Mouse (Mus musculus): ENCODE results near the gene Thap7.
A peak's percentile ranks its signal among the peaks of the same experiment; 100 is the strongest.
"Not testable (repeated sequence)": the region's sequence is repeated elsewhere in the genome, so short reads cannot be mapped to it uniquely, and the experiment has no call there.

Thap7 gene

DNA sequence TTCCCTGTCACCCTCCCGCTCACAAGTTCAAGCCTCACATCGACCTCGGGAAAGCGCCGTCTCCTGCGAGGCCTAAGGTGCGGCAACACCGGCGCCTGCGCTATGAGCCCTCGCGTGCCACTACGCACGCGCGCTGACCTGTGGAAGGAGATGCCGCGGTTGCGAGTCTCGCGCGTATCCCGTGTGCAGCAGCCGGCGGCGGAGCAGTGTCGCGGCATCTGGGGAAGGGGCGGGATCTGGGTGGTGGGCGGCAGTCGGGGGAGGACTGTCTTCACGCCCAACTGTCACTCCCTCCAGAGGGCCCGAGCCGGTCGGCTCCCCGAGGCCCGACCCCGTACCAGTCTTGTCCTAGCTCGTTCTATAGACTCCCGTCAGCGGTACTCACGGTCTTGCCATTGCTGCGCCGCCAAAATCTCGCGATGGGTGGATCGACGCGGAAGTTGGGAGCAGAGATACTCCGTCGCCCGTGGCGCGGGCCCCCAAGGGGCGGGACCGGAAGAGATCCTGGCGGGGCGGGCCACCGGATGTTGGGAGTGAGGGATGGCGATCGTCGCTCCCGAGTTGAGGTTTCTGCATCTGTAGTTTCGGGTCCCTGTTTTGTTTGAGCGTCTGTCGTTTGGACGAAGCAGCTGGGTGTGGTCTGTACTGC lies at the start of gene Thap7:
Thap7 (minus strand) TSS at position 497 of the 649 bp plus-strand sequence.
- DNase-seq = peak; percentile 96

DNA sequence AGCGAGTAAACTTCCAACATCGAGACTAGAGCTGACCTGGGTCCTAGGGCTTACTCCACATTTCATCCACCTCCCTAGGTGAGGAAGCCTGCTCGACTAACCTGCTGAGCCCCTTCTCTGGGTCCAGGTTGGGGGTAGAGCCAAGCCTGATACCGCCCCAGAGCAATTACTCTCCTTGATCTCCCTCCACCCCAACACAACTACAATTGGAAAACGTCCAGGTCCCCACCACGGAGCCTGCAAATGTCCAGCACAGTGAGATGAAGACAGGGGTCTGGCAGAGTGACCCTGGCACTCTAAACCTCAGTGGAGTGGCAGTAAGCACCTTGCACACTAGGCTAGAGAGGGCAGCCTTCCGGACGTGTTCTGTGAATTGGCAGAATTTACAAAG lies 45.9 kb upstream of the Thap7 start:
- no peak for DNase-seq

DNA sequence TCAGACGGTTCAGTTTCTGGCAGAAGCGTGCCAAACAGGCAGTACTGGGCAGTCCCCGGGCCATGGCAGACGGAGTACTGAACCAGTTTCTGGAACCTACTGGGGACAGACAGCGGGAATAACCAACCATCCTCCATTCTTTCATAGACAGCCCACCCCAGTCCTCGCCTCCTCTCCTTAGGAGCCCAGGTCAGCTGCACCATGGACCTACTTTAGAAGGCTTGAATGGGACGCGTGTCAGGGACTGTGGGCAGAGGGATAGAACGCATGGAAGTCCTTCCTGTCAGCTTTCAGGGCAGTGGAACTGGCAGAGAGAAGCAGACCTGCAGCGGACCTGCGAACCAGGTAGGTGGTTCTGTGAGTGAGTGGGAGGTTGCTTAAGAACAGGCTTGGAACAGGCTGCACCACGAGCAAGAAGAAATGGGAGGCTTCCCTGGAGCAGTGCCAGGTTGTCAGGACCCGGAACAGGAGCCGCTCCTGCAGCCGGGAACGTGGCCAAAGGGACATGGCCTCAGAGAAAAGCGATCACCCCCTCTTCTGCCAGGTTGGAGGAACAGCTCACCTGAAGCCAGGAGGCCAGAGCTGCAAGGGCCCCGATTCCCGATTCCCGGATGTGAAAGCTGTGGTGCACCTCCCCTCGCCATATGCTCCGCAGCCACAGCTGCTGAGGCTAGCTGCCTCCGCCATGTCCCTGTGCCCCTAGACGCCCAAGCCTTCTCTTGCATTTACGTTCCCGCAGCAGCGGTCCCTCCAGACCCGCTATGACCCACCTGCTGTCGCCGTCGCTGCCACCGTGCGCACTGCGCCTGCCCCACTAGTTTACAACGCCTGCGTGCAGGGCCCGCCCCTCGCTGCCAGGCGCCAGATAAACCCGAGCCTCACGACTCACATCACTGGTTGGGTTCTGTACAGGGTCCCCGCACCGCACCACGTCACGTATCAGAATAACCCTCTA lies 45.2 kb upstream of the Thap7 start:
- DNase-seq = peak; percentile 77

DNA sequence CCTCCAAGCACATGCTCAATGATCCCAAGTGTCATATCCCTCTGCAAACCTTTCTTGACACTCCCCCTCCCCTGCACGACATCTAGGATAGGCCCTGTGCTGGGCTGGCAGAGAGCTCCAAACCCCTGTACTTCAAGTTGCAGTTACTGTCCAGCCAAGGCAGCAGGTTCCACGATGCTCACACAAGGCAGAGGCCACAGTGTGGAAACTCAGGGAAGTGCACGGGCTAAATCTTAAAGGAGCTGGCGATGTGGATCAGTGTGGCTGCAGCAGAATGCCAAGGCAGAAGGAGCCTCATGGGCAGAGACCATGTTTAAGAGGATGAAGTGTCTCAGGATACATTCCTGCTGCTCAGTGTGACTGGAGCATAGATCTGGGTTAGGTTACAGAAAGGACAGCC lies 35.2 kb upstream of the Thap7 start:
- no peak for DNase-seq

DNA sequence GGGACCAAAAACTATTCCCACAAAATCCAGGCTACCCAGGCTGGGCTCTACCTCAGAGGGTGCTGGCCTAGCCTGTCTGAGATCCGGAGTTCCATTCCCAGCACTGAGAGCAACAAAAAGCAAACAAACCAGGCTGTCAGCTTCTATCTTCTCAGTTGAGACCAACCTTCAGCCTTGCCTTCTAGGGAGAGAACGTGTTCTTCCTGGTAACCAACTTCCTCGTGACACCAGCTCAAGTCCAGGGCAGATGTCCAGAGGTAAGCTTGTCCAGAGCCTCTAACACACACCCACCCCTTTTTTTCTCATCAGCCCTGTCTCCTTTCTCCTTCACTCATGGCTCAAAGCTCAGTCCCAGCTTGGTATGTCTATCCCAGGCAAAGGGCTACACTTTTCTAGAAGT lies 33.8 kb upstream of the Thap7 start:
- no peak for DNase-seq

DNA sequence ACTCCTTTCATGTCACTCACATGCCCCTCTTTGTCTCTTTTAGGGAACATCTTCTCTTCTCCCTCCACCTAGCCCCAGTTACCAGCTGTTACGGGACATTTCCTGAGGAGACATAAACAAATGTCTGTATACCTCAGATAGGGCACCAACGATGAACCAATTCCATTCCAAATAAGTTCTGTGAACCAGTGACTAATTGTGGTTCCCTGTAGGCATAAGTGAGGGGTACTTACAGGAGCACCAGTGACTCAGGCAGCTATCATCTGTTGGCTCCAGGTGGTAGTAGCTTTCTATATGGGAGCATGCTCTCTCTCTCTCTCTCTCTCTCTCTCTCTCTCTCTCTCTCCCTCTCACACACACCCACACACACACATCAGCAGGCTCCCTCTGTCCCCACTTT lies 33.3 kb upstream of the Thap7 start:
- no peak for DNase-seq

DNA sequence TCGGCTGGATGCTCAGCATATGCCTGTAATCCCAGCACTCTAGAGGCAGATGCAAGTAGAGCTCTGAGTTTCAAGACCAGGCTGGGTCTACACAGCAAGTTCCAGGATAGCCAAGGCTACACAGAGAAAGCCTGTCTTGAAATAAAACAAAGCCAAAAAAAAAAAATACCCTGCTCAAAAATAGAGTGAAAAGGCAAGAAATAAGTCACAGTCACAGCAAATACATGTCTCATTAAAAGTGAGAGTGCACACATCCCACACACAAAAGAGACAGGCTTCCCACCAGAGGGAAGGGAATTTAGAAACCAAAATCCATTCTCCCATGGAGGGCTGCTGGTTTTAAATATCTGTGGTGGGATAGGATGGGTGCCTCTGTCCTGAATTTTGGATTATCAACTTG lies 32.6 kb upstream of the Thap7 start:
- DNase-seq = no peak

DNA sequence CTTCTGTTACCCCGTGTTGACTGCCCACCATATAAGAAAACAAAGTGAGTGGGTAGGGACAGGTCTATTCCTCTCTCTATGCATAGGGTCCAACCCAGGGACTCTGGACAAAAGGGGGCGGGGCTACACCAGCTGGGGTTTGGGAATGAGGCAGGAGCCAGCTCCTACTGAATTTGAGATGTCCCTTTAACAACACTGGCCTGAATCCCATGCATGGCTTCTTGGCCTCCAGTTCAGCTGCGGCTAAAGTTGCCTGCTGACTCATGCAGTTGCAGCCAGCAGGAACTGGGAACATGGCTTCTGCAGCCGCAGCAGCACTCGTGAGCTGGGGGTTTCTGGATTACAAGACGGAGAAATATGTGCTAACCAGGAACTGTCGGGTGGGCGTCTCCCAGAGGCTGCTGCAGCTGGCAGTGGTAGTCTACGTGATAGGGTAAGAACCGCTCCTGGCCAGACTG lies 30.8 kb upstream of the Thap7 start, which contains the start of gene P2rx6:
P2rx6 (plus strand) TSS at position 135 of the 458 bp plus-strand sequence.
- DNase-seq = no peak

DNA sequence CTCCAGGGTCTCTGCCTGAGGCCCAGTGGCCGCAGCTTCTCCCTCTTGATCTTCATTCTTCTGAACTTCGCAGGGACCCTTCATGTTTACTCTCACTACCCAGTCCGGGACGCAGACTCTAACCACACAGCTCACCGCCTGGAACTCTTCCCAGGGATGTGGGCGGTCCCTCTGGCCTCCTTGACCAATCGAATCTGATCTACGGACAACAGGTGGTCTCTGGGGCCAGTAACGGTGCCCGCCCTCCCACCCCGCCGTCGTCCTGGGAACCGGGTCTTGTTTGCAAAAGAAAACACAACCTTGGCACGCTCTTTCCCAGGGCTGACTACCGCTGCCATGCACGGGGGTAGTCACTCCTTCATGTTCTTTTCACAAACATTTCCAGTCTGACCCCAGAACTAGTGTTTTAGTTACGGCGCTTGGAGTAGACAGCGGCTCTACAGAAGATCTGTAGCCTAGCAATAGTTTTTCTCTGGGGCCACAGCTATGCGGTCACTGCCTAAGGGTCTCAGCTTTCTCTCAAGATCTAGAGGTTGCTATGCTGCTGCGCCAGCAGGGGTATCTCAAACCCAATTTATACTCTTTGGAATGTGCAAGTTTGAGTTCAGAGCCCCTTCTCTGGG lies 30.3 kb upstream of the Thap7 start, which contains the start of gene Lrrc74b:
Lrrc74b (minus strand) TSS at position 120 of the 623 bp plus-strand sequence.
- peak; percentile 50 for DNase-seq

DNA sequence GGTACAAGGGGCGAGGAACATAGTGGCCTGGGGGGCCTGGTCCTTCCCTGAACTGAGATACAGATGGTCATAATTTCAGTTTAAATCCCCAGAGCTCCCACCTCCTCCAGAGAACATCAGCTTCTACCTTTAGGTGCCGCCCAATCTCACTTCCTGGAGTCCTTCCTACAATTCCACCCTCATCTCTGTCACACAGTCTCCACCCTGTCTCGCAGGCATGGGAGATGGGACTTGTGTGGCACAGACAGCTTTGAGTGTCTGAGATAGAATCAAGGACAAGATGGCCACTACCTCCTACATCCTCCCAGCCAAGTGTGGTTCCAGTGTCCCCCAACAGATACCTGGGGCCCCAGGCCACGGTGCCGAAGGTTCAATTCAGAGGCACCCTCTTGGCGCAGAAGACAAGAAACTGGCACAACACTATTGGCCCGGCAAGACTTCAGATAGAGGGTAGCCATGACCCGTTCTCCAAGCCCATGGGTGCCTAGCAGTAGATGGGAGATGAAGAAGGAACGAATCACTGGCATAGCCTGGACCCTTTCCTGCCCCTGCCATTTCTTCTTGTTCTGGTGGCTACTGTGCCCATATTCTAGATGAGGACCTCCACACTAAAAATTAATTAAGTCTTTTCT lies 28.6 kb upstream of the Thap7 start:
- DNase-seq = no peak

DNA sequence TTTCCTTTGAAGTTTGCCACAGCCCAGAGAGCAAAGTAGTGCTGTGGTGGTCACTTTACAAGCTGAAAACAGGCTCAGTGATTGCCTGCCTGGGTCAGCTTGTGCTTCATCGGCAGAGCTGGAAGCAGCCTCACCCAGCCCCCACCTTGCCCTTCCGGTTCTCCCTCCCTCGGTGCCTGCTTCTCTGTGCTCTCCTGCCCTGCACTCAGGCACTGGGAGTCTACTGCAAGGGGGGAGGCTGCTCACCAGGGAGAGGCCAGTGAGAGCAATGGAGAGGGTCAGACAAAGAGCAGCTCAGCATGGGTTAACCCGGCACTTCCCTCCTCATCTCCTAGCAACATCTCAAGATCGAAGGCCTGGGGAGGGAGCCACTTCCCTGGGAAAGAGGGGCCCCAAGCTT lies 27.9 kb upstream of the Thap7 start:
- DNase-seq = no peak

DNA sequence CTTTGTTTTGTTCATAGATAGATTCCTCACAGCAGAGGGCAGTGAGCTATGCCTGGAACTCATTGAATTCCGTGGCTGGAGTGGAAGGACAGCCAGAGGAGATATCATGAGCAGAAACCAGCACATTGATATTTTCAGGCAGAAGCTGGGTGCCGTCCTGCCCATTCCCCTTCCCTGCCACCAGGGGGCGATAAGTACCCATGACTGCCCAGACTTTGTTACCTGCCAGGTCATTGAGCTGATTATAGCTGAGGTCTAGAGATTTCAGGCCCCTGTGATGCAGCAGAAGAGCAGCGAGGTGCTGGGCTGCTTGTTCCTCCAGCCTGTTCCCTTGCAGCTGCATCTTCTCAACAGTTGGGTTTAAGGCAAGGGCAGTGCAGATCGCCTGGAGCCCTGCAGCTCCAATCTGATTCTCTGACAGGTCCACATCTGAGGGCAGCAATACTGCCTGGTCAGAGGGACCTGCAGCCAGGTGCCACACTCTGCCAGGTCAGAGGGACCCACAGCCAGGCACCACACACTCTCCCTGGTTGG lies 27.1 kb upstream of the Thap7 start:
- DNase-seq = peak; percentile 51

DNA sequence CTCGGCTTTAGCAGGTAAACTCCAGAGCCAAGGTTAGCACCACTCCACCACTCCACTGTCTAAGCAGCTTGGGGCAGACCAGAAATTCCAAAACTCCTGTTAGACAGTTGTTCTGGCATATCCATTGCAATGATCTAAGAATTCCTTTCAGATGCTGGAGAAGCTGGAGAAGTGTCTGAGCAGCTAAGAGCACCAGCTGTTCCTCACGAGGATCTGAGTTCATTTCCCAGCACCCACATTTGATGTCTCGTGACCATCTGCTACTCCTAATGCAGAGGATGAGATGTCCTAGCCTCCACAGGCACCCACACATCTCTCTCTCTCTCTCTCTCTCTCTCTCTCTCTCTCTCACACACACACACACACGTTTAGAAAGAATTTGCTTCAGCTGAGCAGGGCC lies 26.0 kb upstream of the Thap7 start:
- DNase-seq = no peak

DNA sequence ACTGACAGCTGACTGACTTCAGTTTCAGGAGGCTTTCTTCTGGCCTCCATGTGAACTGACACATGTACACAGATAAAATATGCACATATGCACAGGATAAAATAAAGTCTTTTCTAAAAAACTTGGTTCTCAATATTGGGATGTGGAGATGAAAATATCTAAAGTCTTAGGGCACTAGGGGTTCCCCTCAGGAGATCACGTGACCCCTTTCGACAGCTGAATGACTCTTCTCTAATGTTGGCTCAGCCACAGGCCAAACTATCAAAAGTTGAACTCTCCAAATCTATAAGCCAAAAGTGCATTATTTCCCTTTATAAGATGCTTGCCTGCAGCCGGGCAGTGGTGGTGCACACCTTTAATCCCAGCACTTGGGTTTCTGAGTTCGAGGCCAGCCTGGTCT lies 25.2 kb upstream of the Thap7 start:
- DNase-seq = no peak

DNA sequence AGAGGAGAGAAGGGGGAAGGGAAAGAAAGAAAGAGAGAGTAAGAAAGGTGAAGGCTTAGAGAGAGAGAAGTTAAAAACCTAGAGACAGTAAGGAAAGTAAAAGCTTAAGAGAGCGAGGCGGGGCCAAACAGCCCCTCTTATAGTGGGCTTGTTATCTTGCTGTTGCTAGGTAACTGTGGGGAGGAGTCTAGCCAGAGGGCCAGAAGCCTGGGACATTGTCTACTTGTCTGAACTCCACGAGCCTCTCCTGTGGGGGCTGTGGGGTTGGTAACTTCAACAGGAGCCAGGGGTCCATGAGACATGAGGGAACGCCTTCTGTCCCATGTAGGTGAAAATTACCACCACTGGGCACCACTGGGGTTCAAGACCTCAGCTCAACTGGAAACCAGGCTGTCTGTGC lies 23.8 kb upstream of the Thap7 start:
- DNase-seq = not testable (repeated sequence)

DNA sequence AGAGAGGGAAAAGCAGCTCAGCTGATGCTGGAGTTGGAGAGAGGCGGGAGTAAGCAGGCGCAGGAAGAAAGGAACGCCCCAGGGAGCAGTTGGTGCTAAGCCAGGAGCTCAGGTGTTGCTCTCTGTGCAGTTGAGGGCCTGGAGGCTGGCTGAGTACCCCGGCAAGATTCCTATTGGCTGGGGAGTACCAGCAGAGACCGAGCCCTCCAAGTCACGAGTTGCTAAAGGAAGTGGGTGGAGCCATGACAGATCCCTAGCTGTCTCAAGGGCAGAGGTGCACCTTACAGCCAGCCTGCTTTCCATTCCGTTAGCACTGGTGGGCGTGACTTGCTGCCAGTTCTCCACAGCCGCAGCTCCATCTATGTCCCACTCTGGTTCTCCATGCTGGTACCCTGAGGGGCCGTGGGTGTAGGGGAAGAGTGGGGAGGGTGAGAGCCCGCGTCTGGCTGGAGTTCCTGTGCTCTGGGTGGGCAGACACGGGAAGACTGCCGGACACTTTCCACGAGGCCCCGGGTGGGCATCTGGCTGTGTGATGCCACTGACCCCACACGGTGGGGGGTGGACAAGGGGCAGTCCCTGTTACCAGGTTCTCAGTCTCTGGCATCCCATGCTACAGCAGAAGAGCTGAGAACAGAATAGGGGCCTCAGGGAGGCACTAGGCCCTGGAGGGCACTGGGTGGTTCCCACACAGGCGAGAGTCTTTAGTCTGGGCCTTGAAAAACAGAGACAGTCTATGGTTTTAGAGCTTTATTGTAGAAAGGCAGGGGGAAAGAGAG lies 23.2 kb upstream of the Thap7 start:
- no peak for DNase-seq

DNA sequence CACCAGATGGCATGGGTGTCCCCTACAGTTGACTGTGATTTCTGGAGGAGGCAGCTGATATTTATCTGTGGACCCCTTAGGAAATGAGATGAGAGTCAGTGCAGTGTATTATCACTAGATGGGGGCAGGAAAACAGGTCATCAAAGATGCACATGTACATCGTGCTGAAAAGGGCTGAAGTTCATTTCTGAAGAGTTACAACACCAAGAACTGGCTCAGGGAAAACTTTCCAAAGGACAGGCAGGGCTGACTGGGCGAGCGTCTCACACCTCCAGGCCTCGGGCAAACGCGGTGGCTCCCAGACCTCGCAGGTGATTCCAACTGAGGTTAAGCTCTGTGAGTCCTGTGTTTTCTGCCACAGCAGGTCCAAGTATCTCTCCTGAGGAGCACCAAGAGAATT lies 21.9 kb upstream of the Thap7 start:
- DNase-seq = no peak

DNA sequence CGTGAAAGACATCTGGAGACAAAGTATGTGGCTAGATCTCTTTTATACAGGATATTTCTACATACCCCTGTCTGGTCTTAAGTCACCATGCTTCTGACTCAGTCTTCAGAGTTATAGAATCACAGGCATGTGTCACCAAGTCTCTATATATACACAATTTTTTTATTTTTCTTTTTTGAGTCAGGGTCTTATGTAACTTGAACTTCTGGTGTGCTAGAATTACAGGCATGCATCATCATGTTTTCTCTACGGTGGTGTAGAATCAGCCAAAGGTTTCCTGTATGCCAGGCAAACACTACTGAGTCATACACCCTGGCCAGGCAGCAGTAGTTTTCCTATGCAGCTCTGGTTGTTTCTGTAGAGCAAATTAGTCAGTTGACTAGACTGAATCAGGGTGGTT lies 11.7 kb upstream of the Thap7 start:
- no peak for DNase-seq

DNA sequence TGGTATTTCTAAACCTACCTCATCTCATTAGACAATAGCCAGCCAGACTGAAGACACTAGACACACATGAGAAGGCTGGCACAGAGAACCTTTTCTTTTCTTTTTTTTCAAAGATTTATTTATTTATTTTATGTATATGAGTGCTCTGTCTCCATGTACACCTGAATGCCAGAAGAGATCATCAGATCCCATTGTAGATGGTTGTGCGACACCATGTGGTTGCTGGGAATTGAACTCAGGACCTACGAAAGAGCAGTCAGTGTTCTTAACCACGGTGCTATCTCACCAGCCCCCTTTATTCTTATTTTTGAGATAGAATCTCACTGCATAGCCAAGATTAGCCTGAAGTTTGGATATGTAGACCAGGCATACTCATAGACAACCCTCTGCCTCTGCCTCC lies 5.6 kb upstream of the Thap7 start:
- no peak for DNase-seq

DNA sequence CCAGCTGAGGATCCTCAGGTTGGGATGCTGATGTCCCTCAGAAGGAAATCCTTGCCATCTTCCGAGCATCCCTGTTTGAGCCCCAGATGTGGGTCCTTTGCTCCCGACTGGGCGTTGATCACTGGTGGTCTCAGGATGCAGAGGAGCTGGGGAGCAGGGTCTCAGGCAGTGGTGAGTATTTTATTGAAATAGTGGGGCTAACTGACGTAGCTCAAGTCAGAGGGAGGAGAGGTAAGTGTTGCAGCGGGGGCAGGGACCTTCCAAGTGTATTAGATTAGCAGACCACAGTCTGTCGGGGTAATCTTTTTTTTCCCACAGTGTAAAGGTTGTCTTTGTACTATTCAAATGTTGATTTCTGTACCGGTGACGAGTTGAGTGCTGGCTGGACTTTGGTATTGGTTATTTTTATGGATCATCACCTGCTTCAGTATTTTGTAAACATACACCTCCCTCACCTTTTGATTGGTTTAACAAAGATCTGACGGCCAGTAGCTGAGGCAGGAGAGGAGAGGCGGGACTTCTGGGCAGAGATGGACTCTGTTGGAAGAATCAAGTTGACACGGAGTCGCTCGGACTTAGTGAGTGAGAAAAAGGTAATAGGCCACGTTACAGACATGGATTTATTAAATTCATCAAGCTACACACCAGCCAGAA lies 1.9 kb upstream of the Thap7 start:
- no peak for DNase-seq

DNA sequence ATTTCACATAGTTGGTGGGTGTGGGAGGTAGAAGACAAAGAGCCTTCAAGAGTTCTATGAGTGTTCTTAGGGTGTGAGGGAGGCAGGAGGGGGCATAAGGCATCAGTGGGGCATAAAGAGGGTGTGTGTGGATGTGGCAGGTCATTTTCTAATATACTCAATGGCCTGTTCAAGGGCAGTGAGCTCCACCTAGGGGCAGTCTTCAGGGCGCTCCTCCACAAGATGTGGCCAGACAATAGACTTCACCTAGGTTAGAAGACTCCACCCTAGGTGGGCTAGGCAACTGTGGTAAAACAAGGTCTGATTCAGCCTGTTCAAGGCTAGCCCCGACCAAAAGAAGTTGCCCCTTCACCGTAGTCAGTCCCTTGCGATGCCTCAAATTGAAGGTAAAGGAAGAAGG lies 1.3 kb upstream of the Thap7 start:
- DNase-seq = no peak
